Mouse (Mus musculus) CD8-positive naive resting alpha-beta T cell, adult 2 months (primary cell): ENCODE results near the gene H2afy.

Source experiments
- DNase-seq, 2 experiments: peaks; one replicate each; pipeline ENCODE4 v3.0.0; 2022; ENCODE audit warnings: low read depth in 2 of 2, low spot score in 2 of 2

H2afy gene

GRCm38 (mm10) chr13:56136200-56136599 lies at the start of gene H2afy:
Gene H2afy, minus strand, starts transcription at chr13:56136361.
- DNase-seq, result no peak

DNA sequence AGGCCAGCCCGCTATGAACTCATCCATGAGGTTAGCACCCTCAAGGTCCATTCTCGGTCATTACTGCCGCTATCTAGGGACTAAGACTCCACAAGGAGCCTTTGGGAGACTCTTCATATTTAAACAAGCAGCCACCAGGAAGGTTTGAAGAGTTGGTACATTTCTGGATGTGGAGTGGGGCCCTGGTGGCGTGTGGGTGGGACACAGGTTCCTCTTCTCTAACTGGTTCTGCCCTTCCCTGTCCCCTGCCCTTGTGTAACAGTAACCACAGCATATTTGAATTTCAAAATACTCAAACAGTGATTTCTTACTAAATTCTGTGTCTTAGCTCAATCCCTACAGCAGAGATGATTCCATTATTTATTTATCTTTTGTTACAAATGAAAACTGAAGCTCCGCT lies 47.5 kb upstream of the H2afy start:
- DNase-seq, result no peak

- DNase-seq, result no peak
Measured at GRCm38 (mm10) chr13:56181424-56181823, 45.3 kb upstream of the H2afy start.

DNA sequence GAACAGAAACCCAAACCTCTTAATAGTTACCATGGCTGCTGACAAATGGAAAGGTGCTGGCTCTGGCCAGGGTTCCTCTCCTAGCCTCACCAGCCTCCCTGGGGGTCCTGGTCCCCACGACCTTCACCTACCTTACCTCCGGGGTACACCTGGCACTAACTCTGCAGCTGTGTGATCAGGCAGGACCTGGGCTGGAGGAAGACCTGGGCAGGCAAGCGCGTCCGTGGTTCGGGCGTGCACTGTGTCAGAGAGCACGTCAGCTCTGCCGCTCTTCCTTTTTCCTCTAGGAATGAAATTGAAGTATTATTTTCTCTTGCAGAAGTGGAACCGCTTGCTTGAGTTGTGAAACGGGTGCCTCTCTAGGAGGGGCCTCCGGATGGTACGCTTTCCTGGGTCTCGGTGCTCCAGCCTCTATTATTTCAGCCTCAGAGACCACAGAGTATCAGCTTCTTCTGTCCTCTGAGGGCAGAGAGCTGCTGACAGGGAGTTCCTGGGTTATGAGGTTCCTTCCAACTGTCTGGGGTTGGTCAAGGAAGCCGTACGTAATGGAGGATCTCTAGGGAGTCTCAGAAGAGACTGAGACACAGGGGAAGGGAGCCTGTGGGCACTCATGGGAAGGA lies 42.4 kb upstream of the H2afy start, which contains the start of gene Tifab:
Tifab (minus strand) TSS at position 470 of the 620 bp plus-strand sequence.
- DNase-seq, result no peak

GRCm38 (mm10) chr13:56176310-56176709 lies 40.1 kb upstream of the H2afy start:
- DNase-seq, result no peak

DNA sequence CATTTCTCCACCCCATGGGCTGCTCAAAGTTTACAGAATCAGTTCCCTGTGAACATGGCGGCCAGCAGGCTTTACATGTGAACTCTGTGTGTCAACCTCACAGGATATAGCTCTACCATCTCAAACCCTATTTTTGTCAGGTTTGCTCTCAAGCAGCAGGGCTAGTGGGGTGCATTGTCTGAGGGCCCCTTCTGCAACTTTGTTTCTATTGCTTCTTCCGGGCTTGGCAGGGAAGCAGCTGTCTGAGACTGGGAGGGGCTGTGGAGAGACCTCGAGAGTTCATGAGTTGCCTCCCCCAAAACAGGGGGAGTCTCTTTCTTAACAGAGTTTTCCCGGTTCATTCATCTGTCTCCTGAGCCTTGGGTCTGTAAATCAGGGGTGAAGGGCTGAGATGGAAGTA lies 39.7 kb upstream of the H2afy start:
- DNase-seq, result no peak

- no peak for DNase-seq
Measured at GRCm38 (mm10) chr13:56172901-56173545, 36.9 kb upstream of the H2afy start.

DNA sequence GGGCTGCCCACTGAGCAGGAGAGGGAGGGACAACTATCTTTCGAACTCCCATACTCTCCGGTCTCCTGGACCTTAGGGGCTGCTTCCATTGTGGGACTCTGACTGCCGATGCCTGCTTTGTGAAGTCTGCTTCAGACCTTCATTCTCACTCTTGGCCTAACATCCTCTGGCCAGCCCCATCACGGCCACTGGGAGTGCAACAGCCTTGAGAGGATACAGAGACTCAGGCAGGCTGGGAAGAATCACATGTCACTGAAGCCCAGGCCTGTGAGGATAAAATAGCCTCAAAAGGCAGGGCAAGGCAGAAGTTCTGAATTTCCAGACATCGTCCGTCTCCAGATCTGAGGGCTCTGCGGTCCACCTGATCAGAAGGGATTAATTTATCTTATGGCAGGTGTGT lies 35.9 kb upstream of the H2afy start:
- no peak for DNase-seq

GRCm38 (mm10) chr13:56168403-56168781 lies 32.2 kb upstream of the H2afy start:
- DNase-seq, result no peak

GRCm38 (mm10) chr13:56167446-56168402 lies 31.6 kb upstream of the H2afy start:
- DNase-seq, result no peak

GRCm38 (mm10) chr13:56165561-56165960 lies 29.4 kb upstream of the H2afy start:
- DNase-seq, result no peak

- no peak for DNase-seq
Measured at GRCm38 (mm10) chr13:56164372-56164771, 28.2 kb upstream of the H2afy start.

DNA sequence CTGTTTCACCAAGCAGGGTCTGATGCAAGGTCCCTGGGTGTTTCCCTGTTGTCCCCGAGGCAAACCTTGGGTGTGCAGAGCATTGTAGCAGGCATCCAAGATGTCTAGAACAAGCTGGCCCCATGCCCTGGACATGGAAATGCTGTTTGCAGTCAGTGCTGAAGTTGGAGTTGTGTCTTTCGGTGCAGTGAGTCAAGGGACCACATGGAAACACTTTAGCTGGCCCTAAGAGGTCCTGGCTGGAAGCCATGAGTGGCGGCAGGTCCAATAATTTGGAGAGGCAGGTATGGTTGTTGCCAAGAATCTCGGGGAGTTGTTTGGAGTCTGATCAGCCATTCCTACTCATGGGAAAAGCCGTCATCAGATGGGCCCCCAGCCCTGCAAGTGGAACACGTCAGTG lies 27.6 kb upstream of the H2afy start:
- no peak for DNase-seq

DNA sequence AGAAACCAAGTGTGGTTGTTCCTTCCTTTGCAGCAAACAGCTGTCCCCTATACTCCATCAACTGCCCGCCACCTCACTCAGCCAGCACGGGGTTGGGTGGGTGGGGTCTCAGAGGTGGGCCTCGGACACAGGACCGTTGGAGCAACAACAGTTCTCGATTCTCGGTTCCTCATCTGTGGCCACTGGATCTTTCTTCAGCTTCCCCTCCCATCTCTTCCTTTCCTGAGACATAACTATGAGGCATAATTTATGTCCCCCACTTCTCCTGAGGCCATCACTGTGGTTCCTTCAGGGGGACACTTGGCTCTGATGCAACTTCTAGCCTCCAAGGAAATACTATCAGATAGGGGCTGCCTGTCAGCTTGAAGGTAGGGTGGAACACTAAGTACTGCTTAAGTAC lies 26.7 kb upstream of the H2afy start:
- DNase-seq, result no peak

DNA sequence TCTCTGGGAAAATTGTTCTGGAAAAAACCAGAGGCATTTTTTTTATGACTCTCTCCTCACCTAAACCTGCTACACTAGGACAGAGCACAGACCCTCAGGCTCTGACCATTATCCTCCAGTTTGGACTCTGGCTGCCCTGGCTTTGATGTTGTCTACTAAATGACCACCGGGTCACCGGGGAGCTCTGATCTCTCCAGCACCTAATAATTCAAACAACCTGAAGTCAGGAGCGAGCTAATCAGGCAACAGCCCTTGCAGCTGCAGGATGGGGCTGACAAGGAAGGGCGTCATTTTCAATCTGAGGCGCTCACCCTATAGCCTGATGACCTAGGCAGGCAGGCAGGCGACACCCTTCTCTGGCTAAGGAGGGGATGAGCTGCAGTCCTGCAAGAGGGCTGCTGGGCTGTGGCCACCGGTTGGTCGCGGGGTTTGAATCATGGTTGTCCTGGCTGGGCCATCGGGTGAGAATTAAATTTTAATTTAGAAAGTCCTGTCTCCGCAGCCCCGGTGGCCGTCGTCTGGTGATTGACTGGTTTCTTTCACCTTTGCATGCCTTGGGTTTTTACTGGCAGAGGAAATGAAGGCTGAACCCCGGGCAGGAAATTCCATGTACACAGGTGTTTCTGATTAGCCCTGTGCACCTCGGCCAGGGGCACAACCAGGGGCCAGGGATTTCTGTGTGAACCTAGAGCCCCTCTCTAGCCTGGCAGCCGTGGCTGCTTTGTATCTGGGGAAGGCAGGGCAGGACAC lies 23.6 kb upstream of the H2afy start:
- no peak for DNase-seq

- DNase-seq, result no peak
Measured at GRCm38 (mm10) chr13:56159016-56159601, 22.9 kb upstream of the H2afy start.

DNA sequence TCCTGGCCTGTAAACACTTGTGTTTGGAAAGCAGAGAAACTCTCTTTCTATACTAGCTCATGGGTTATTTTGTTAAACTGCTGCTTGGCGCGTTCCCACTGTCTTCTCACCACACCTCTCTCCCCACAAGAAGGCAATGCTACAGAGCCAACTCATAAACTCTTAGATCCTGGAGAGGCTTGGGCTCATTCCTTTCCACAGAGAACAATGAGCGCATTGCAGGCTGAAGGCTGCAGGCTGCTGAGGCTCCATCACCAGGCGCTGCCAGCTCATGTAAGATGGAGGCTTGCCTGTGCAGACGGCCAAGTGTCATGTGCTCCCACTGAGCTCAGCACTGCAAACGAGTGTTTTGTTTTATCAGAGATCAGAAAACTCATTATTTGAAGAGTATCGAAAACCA lies 19.5 kb upstream of the H2afy start:
- no peak for DNase-seq

DNA sequence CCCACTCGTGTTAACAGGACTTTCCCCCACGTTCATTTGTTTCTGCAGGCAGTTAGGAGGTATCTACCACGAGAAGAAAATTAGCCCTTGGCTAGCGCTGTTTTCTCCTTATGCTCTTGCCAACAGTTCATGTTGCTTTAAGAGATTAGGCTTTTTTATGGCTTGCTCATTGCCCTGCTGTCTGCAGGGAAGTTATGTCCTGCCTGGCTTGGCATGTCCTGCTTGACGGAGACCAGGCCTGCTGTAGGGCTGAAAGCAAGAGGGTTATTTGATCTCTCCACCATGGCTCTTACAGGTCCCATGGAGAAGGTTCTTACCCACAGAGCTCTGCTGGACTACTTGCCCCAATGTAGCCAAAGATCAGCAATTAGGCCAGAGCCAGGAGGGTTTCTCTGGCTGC lies 18.9 kb upstream of the H2afy start:
- DNase-seq, result no peak

DNA sequence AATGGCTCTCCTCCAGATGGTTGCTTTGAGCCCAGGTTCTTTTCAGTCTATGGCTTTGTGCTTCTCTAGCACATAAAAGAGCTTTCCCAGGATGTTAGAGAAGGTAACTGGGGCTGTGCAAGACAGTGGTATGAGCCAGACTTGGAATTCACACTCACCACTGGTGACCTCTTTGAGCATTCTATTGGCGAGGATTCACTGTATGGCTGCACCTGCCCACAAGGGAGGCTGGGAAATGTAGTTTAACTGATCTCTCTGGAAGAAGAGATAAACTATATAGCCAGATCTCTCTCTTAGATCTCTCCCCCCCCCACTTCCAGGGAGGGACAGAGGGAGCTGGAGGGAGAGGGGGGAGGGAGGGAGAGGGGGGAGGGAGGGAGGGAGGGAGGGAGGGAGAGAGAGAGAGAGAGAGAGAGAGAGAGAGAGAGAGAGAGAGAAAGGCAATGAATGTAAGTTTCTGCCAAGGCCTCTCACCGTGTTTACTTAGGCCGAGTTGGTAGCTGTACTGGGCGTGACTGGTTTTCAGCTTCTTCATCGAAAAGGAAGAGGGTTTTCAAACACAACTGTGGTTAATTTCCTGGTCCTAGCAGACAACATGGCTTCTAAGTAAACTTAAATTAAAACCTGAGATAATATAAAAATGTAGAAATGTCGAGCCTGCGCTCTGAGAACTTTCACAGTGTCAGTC lies 16.8 kb upstream of the H2afy start:
- no peak for DNase-seq
